Mouse (Mus musculus): ENCODE results near the gene Sec13.
"Not testable (repeated sequence)": the region's sequence is repeated elsewhere in the genome, so short reads cannot be mapped to it uniquely, and the experiment has no call there.

Sec13 gene

DNA sequence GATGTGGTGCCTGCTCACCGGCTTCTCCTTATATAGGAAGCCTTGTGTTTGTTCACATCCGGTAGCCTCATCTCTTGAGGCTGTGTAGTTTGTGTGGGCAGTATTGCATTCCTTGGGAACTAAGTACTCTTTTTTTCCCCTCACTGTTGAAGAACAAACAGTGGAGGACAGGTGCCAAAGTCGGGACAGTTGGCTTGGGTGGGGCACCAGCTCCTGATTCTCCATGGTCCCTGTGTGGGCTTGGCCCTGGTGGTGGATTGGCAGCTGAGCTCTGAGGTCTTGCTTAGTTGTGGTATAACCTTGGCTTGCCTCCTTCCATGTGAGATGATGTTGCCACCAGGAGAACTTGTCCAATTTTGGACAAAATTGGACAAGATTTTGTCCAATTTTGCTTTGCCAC, 20.7 kb downstream of the Sec13 start, which contains the start of gene Ghrl:
Gene Ghrl, minus strand, starts transcription at position 3 of the 400 bp plus-strand sequence.
- CTCF ChIA-PET = interaction anchor here in 2 of 4 experiments (1.1 to 1.2 kb wide), 2 partner anchors 81 to 82 kb away, joined by 3 to 5 read pairs; partner anchors contain the start of gene Irak2 (in 2 of the 2)
- POLR2A ChIA-PET = interaction anchor here in 2 of 4 experiments (0.8 to 1.5 kb wide), 5 partner anchors 8 to 23 kb away, joined by 3 to 6 read pairs (median 3); partner anchors contain the start of genes Sec13 (in 1 of the 2) and Tatdn2 (in 1 of the 2)

DNA sequence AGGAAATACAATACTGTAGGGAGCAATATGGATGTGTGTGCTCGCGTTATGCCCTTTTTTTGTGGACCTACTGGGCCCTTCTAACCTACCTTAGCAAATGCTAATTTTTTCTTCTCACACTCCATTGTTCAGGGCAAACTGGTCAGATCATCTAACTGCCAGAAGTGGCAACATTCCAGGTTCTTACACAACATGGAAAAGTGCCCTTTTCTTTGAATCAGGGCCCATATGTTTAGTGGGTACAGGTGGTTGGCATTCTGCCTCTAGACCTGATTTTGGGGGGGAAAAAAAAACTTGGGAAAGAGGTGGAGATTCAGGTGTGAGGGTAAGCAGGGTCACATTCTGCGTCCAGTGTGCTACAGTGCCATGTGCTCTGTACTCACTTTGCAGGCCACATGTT, 23.0 kb downstream of the Sec13 start:
- CTCF ChIA-PET = no interaction called here
- POLR2A ChIA-PET = interaction anchor here in 2 of 4 experiments (1.1 to 4.6 kb wide), 6 partner anchors 9 to 35 kb away, joined by 3 to 25 read pairs (median 7); partner anchors contain the start of genes Tatdn2 (in 2 of the 2) and Sec13 (in 1 of the 2)

- ChIA-PET CTCF (interaction anchor here in 1 of 4 experiments (1.0 to 1.1 kb wide), 2 partner anchors 8 to 19 kb away, joined by 3 read pairs; no protein-coding TSS in a partner anchor), POLR2A (interaction anchor here in 3 of 4 experiments (0.5 to 4.7 kb wide), 12 partner anchors 8 to 151 kb away, joined by 3 to 25 read pairs (median 6); partner anchors contain the start of genes Tatdn2 (in 3 of the 3) and Sec13 (in 1 of the 3))
Measured at GRCm38 (mm10) chr6:113714797-113715196, 25.7 kb downstream of the Sec13 start.

- ChIA-PET CTCF (interaction anchor here in 1 of 4 experiments (1.1 kb wide), 1 partner anchor 18 kb away, joined by 3 read pairs; no protein-coding TSS in a partner anchor), POLR2A (interaction anchor here in 3 of 4 experiments (0.5 to 4.7 kb wide), 10 partner anchors 8 to 83 kb away, joined by 3 to 25 read pairs (median 6); partner anchors contain the start of gene Tatdn2 (in 3 of the 3))
Measured at GRCm38 (mm10) chr6:113714276-113714675, 26.3 kb downstream of the Sec13 start.

- POLR2A ChIA-PET = interaction anchor here in 2 of 4 experiments (0.7 to 4.7 kb wide), 4 partner anchors 12 to 345 kb away, joined by 4 to 18 read pairs (median 4); no protein-coding TSS in a partner anchor
- CTCF ChIA-PET = not testable (repeated sequence)
Measured at GRCm38 (mm10) chr6:113713389-113713788, 27.2 kb downstream of the Sec13 start.

GRCm38 (mm10) chr6:113712718-113713117, 27.8 kb downstream of the Sec13 start:
- POLR2A ChIA-PET = interaction anchor here in 1 of 4 experiments (0.7 to 4.7 kb wide), 5 partner anchors 14 to 37 kb away, joined by 3 to 18 read pairs (median 5); partner anchors contain the start of gene Tatdn2

DNA sequence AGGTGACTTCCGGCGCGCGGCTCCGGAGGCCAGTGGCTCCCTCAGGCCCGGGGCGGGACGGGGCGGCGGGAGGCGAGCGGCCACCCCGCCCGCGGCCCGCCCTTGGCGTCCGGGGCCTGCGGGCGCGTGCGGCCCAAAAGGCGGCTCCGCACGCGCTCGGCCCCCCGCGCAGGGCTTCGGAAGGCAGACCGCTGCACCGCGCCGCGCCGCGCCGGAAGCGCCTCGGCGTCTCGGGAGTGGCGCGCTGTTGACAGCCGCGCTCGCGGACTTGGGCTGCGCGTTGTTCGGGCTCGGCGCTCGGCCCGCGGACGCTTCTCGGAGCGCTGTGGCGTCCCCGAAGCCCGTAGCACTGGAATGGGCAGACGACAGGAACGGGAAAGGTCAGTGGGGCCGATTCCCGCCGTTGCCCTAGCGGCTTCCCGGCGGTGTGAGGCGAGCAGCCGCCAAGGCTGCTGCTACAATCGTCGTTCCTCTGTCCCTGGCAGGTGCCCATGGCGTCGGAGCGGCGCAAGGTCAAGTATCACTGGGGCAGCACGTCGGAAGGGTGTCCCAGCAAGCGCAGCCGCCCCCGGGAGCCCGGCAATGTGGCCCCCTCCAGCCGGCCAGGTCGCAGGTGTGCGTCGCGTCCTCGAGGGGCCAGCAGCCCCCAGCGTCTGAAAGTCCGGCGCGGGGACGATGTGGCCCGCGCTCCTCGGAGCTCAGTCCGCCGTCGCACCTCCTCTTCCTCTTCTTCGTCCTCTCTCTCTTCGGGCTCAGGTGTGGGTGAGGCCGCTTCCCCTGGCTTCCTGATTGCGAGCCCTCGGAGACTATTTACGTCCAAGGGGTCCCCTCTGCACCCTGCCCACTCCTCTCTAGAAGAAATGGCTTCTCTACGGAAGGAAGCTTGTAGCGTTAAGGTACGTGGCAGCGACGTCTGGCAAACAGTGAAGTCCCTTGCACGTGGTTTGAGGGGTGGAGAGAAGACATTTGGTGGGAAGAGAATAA, 43.0 kb downstream of the Sec13 start:
- ChIA-PET POLR2A (interaction anchor here (0.6 to 3.7 kb wide), 119 partner anchors 8 to 1940 kb away, joined by 3 to 37 read pairs (median 4); partner anchors contain the start of genes Irak2 (in 3 of the 4), Sec13 (in 3 of the 4), Brk1 (in 2 of the 4) and Ghrl (in 2 of the 4)), CTCF (interaction anchor here (0.7 to 1.5 kb wide), 24 partner anchors 10 to 618 kb away, joined by 3 to 10 read pairs (median 4); partner anchors contain the start of genes Irak2 (in 3 of the 4) and Brk1 (in 1 of the 4))

More at GRCm38 (mm10) chr6:113712718-113713117, 27.8 kb downstream of the Sec13 start:
- CTCF ChIA-PET = no interaction called here

GRCm38 (mm10) chr6:113696582-113697221, 43.8 kb downstream of the Sec13 start, which contains the start of gene Tatdn2:
Gene Tatdn2 (plus strand): TSS chr6:113697050.
- ChIA-PET POLR2A (interaction anchor here (0.5 to 3.7 kb wide), 111 partner anchors 8 to 1941 kb away, joined by 3 to 37 read pairs (median 4); partner anchors contain the start of genes Irak2 (in 3 of the 4), Sec13 (in 3 of the 4), Brk1 (in 2 of the 4) and Jagn1 (in 2 of the 4)), CTCF (interaction anchor here (0.7 to 1.5 kb wide), 24 partner anchors 10 to 617 kb away, joined by 3 to 10 read pairs (median 4); partner anchors contain the start of genes Irak2 (in 3 of the 4) and Brk1 (in 1 of the 4))

- POLR2A ChIA-PET = interaction anchor here (0.6 to 3.7 kb wide), 56 partner anchors 9 to 621 kb away, joined by 3 to 37 read pairs (median 6); partner anchors contain the start of genes Sec13 (in 3 of the 4), Brk1 (in 2 of the 4), Irak2 (in 2 of the 4) and Emc3 (in 1 of the 4)
- CTCF ChIA-PET = interaction anchor here in 3 of 4 experiments (0.7 to 1.5 kb wide), 7 partner anchors 12 to 294 kb away, joined by 3 to 10 read pairs (median 3); partner anchors contain the start of gene Irak2 (in 2 of the 3)
Measured at GRCm38 (mm10) chr6:113695766-113696355, 44.7 kb downstream of the Sec13 start.

DNA sequence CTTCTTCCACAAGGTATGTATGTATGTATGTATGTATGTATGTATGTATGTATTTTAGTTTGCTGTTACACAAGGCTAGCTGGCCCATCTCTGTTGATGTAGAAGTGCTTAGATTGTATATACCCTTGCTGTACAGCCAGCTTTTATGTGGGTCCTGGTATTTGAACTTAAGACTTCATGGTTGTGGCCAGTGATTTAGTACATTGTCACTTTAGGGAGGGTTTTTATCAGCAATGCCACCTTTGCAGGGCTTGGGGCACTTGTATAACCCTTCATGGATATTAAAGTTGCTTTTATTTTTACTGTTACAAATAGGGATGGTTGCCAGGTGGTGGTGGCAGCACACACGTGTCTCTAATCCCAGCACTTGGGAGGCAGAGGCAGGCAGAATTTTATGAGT, 45.3 kb downstream of the Sec13 start:
- ChIA-PET CTCF (interaction anchor here in 1 of 4 experiments (1.7 kb wide), 1 partner anchor 57 kb away, joined by 4 read pairs; the partner anchor contains the start of gene Irak2), POLR2A (interaction anchor here in 3 of 4 experiments (0.9 to 3.5 kb wide), 14 partner anchors 9 to 192 kb away, joined by 3 to 37 read pairs (median 11); no protein-coding TSS in a partner anchor)

DNA sequence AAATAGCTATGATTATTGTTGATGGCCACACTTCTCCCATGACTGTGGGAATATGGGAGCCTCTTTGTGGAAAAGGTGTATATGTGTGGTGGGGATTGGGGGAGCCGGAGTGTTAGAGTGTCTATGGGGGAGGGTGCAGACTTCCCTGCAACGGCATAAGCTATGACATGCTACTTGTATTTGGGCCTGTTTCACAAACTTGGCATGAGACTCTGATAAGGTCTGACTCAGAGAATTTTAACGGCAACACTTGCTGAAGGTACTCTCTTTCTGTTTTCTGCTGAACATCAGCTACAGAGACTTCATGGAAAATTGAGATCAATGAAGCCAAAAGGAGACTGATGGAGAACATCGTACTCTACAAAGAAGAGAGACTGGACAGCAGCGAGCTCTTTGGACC, 47.2 kb downstream of the Sec13 start:
- ChIA-PET POLR2A (interaction anchor here in 1 of 4 experiments (0.7 to 1.9 kb wide), 3 partner anchors 10 to 53 kb away, joined by 3 to 8 read pairs (median 3); no protein-coding TSS in a partner anchor), CTCF (interaction anchor here in 1 of 4 experiments (1.7 kb wide), 1 partner anchor 55 kb away, joined by 4 read pairs; the partner anchor contains the start of gene Irak2)

- ChIA-PET CTCF (interaction anchor here in 2 of 4 experiments (0.6 kb wide), 2 partner anchors 83 to 312 kb away, joined by 4 to 7 read pairs; no protein-coding TSS in a partner anchor), POLR2A (interaction anchor here in 2 of 4 experiments (0.7 to 2.0 kb wide), 5 partner anchors 9 to 317 kb away, joined by 3 to 8 read pairs (median 3); no protein-coding TSS in a partner anchor)
Measured at GRCm38 (mm10) chr6:113692661-113693133, 47.8 kb downstream of the Sec13 start.

DNA sequence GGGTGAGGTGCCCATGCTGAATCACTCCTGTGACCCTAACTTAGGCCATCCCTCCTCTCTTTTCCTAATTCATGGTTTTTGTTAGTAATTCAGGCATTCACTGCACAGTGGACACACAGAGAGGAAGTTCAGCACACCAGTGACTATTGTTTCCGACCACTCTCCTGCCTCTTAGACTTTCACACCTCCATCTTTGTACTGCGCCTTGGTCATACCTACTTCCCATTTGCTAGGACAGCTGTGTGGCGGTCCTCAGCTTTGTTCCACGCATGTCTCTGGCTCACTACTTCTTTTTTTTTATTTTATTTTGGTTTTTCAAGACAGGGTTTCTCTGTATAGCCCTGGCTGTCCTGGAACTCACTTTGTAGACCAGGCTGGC, 49.5 kb downstream of the Sec13 start:
- ChIA-PET CTCF (interaction anchor here (0.6 to 1.5 kb wide), 5 partner anchors 9 to 444 kb away, joined by 3 to 10 read pairs (median 5); partner anchors contain the start of gene Irak2 (in 1 of the 4)), POLR2A (interaction anchor here in 3 of 4 experiments (0.5 to 3.2 kb wide), 16 partner anchors 9 to 615 kb away, joined by 3 to 28 read pairs (median 4); partner anchors contain the start of genes Rpusd3 (in 1 of the 3) and Sec13 (in 1 of the 3))

DNA sequence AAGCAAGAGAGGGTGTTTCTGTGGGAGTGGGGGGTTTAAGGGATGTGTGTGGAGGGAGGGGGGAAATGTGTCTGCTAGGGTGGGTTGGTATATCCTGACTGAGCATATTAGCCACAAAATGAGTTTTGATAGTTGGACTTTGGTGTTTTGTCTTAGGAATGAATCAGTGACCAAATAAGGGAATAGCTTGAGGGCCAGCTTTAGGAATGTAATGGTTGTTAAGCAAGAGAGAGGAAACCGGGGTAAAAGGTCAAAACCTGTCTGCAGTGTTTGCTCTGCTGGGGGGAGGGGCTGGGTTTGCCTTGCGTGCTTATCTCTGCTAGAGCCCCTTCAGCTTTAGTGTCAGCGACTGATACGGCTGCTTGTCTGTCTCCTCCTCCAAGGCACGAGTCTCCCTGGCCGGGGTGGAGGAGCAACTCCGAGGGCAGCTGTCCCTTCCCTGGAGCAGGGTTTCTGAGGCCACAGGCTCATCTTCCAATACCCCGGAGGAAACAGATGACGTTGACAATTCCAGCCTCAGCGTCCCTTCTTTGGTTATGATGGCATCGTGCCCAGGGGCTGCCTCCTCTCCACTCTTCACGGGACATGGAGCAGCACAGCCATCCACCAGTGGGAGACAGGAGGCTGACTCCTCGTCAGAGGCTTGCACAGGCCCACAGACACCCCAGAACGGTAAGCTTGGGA, 50.0 kb downstream of the Sec13 start:
- POLR2A ChIA-PET = interaction anchor here in 3 of 4 experiments (0.5 to 3.2 kb wide), 27 partner anchors 9 to 1386 kb away, joined by 3 to 28 read pairs (median 3); partner anchors contain the start of genes Rpusd3 (in 1 of the 3) and Sec13 (in 1 of the 3)
- CTCF ChIA-PET = interaction anchor here (0.6 to 1.5 kb wide), 9 partner anchors 9 to 444 kb away, joined by 3 to 10 read pairs (median 5); partner anchors contain the start of gene Irak2 (in 2 of the 4)

DNA sequence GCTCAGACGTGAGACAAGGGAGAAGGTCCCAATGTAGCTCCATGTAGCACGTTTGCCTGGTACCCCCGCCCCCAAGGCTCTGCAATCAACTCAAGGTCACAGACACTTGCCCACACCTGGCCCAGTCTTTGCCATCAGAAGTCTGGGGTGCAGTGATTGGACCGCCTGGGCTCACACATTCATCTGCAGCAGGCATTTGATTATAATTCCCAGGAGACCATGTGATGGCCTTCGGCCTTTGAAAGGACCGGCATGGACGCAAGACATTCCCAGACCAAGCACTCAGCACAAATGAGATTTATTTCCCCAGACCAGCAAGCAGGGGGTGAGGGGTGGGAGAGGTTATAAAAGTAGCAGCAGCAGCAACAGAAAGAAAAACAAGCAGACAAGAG, 50.5 kb downstream of the Sec13 start:
- ChIA-PET CTCF (interaction anchor here in 2 of 4 experiments (0.6 to 1.5 kb wide), 7 partner anchors 8 to 443 kb away, joined by 3 to 8 read pairs (median 5); partner anchors contain the start of gene Irak2 (in 2 of the 2)), POLR2A (interaction anchor here in 3 of 4 experiments (0.5 to 3.2 kb wide), 27 partner anchors 8 to 1387 kb away, joined by 3 to 28 read pairs (median 3); partner anchors contain the start of gene Sec13 (in 1 of the 3))

All from embryonic stem cell, embryonic (primary cell).